Comparison of ENCODE assay signal across 12 mouse cellular contexts in genomic region chr19:12575107-12575506, GRCm38 (mm10). TPM values are rescaled to one million over a fixed set of nuclear protein-coding genes. Genes with fewer than 3 reads are reported as not detected.
DNase-seq lines count a peak whose midpoint lies in the region; ATAC-seq and TF ChIP-seq lines count a peak whose summit lies in the region.
"Had no signal": no experiment of that assay in that cellular context is flagged by ENCODE, and none has a peak within 500 bp of the region (broad histone marks: within the 10 kb centered on the region; RNA-seq: fewer than 3 reads in every experiment).

No protein-coding gene starts in this region.

- H3K79me2 ChIP-seq in myocyte (ENCODE audit: control insufficient read depth, insufficient read depth), result peaks cover 47% of the 10 kb centered on the region

- intact Hi-C loops in heart, postnatal 25 days (cut with DNase I), result no loop called here

- peaks cover 14% of the 10 kb centered on the region; the same call in 1 of the 2 replicates for H3K4me1 ChIP-seq in lung, embryonic 15.5 days
- peaks cover 20% of the 10 kb centered on the region for H3K4me1 ChIP-seq in hindbrain, embryonic 10.5 days (replicated peaks)

- no peak overlapping the region for H3K9ac ChIP-seq in lung, embryonic 15.5 days
- H3K9ac ChIP-seq: hindbrain, embryonic 15.5 days had no signal

- H3K27me3 ChIP-seq in lung, embryonic 15.5 days, result no peaks in the 10 kb centered on the region
- no peaks in the 10 kb centered on the region for H3K27me3 ChIP-seq in myocyte (ENCODE audit: control insufficient read depth, insufficient read depth, insufficient read length)
- H3K27me3 ChIP-seq in hindbrain, embryonic 10.5 days (ENCODE audit: insufficient read depth, poor library complexity, severe bottlenecking), result no peaks in the 10 kb centered on the region
- H3K27me3 ChIP-seq: hindbrain, embryonic 15.5 days; limb, embryonic 12.5 days had no signal

- no peak overlapping the region for H3K27ac ChIP-seq in lung, embryonic 15.5 days
- H3K27ac ChIP-seq in hindbrain, embryonic 10.5 days, result no peak overlapping the region
- H3K27ac ChIP-seq: hindbrain, embryonic 15.5 days; limb, embryonic 12.5 days had no signal

- peak overlapping the region; percentile 27; the same call in 1 of the 2 replicates for H3K4me2 ChIP-seq in lung, embryonic 15.5 days
- H3K4me2 ChIP-seq in myocyte (ENCODE audit: low read depth), result peak overlapping the region; percentile 85

- H3K4me3 ChIP-seq in lung, embryonic 15.5 days, result no peak overlapping the region
- peak overlapping the region; percentile 48 for H3K4me3 ChIP-seq in myocyte
- no peak overlapping the region for H3K4me3 ChIP-seq in hindbrain, embryonic 10.5 days

- 64% methylated on average over 7 of the region's 7 CpGs for WGBS in lung, embryonic 15.5 days
- WGBS in hindbrain, embryonic 10.5 days, result 93% methylated on average over 7 of the region's 7 CpGs

- ATAC-seq in lung, embryonic 15.5 days (ENCODE audit: borderline replicate concordance, extremely low read depth, low FRiP score, low TSS enrichment), result no peak
- ATAC-seq in granulocyte monocyte progenitor cell, adult 5-6 weeks (replicated peaks; ENCODE audit: poor library complexity, severe bottlenecking), result no peak
- ATAC-seq: activated CD4-positive, CD25-positive, alpha-beta regulatory T cell, adult 4 months had no signal

- no peaks in the 10 kb centered on the region for H3K9me3 ChIP-seq in lung, embryonic 15.5 days
- H3K9me3 ChIP-seq in hindbrain, embryonic 10.5 days, result no peaks in the 10 kb centered on the region
- H3K9me3 ChIP-seq: hindbrain, embryonic 15.5 days; limb, embryonic 12.5 days had no signal

- TF ChIP-seq POLR2A in myocyte (IDR thresholded peaks at IDR 0.05; ENCODE audit: insufficient read length, low read depth), result no peak

- H3ac ChIP-seq in myocyte (ENCODE audit: control insufficient read depth, insufficient read length), result no peak overlapping the region

- DNase-seq in lung, postnatal 10 days, result no peak
- peak; percentile 11 for DNase-seq in c-Kit-negative CD71-positive TER-119-positive erythroid progenitor cells, embryonic 14.5 days (ENCODE audit: low read depth, low spot score)
- DNase-seq in heart, postnatal 25 days (ENCODE audit: low spot score), result peak; percentile 21
- DNase-seq in embryo, embryonic 11 days, result no peak
- no peak for DNase-seq in hindbrain, embryonic 10.5 days (ENCODE audit: low spot score)

- H3K36me3 ChIP-seq in lung, embryonic 15.5 days, result peaks cover 14% of the 10 kb centered on the region; the same call in 1 of the 2 replicates
- peaks cover 23% of the 10 kb centered on the region for H3K36me3 ChIP-seq in myocyte (ENCODE audit: control insufficient read depth, insufficient read depth)
- H3K36me3 ChIP-seq in hindbrain, embryonic 10.5 days, result peaks cover 28% of the 10 kb centered on the region
- H3K36me3 ChIP-seq: hindbrain, embryonic 15.5 days had no signal

TF ChIP-seq in myocyte, 11 proteins besides CTCF, POLR2A, EP300 and RAD21:
- peak; percentile 8 for TF ChIP-seq TCF12 (IDR thresholded peaks at IDR 0.05; ENCODE audit: insufficient read depth, poor library complexity, severe bottlenecking)
- no peak for TF ChIP-seq SRF (IDR thresholded peaks at IDR 0.05; ENCODE audit: control insufficient read depth, insufficient read length, low read depth)
- TF ChIP-seq POLR2AphosphoS2 (IDR thresholded peaks at IDR 0.05; ENCODE audit: insufficient read length, low read depth), result no peak
- TF ChIP-seq USF1 (IDR thresholded peaks at IDR 0.05; ENCODE audit: low read depth), result no peak
TF ChIP-seq in myocyte: peak in this region for 1.

RNA-seq across cellular contexts. Expression of gene Gm4952, which starts 24.7 kb away (rescaled TPM):
- polyA plus RNA-seq in lung, embryonic 15.5 days (2015; fragmentation: Nextera tagmentation; extraction: Ambion mirVana), result 0.12 TPM in 1 of 2 replicates, not detected in the other
- total RNA-seq in heart, postnatal 25 days (2021), result not detected
- polyA plus RNA-seq in myocyte (2012; fragmentation: generic; extraction: Trizol), result not detected
- not detected in 2 replicates for total RNA-seq in granulocyte monocyte progenitor cell, adult 5-6 weeks (2014; fragmentation: Nextera tagmentation)
- total RNA-seq in granulocyte monocyte progenitor cell, adult 5-6 weeks (2017), result not detected in 2 replicates
- polyA plus RNA-seq in hindbrain, embryonic 10.5 days (2016; fragmentation: Nextera tagmentation; extraction: Ambion mirVana), result 0.18 TPM in 1 of 2 replicates, not detected in the other
- total RNA-seq: common myeloid progenitor, adult 5-6 weeks had no signal
- polyA plus RNA-seq: activated CD4-positive, CD25-positive, alpha-beta regulatory T cell, adult 4 months; limb, embryonic 12.5 days had no signal

RNA-seq across cellular contexts. Expression of gene Fam111a, which starts 29.6 kb away (rescaled TPM):
- 32.0 TPM in 2 replicates for polyA plus RNA-seq in lung, embryonic 15.5 days (2015; fragmentation: Nextera tagmentation; extraction: Ambion mirVana)
- total RNA-seq in heart, postnatal 25 days (2021), result 1 to 10 TPM; 5.6 to 6.1 TPM
- 5.4 TPM for polyA plus RNA-seq in myocyte (2012; fragmentation: generic; extraction: Trizol)
- 156 and 158 TPM in 2 replicates for total RNA-seq in granulocyte monocyte progenitor cell, adult 5-6 weeks (2014; fragmentation: Nextera tagmentation)
- 230 and 279 TPM in 2 replicates for total RNA-seq in granulocyte monocyte progenitor cell, adult 5-6 weeks (2017)
- polyA plus RNA-seq in hindbrain, embryonic 10.5 days (2016; fragmentation: Nextera tagmentation; extraction: Ambion mirVana), result 15.3 and 20.2 TPM in 2 replicates

RNA-seq across cellular contexts. Expression of gene Glyat, which starts 58.0 kb away (rescaled TPM):
- not detected in 2 replicates for polyA plus RNA-seq in lung, embryonic 15.5 days (2015; fragmentation: Nextera tagmentation; extraction: Ambion mirVana)
- total RNA-seq in heart, postnatal 25 days (2021), result not detected
- not detected for polyA plus RNA-seq in myocyte (2012; fragmentation: generic; extraction: Trizol)
- total RNA-seq in granulocyte monocyte progenitor cell, adult 5-6 weeks (2014; fragmentation: Nextera tagmentation), result not detected in 2 replicates
- not detected in 2 replicates for total RNA-seq in granulocyte monocyte progenitor cell, adult 5-6 weeks (2017)
- not detected in 2 replicates for polyA plus RNA-seq in hindbrain, embryonic 10.5 days (2016; fragmentation: Nextera tagmentation; extraction: Ambion mirVana)
- total RNA-seq: common myeloid progenitor, adult 5-6 weeks had no signal
- polyA plus RNA-seq: activated CD4-positive, CD25-positive, alpha-beta regulatory T cell, adult 4 months; hindbrain, embryonic 15.5 days; limb, embryonic 12.5 days had no signal

Comparison
In these comparisons a context has a peak if more than half of its experiments do, and no peak if none do; other contexts are left out.
1. DNase-seq: peak in c-Kit-negative CD71-positive TER-119-positive erythroid progenitor cells, embryonic 14.5 days (single experiment) and heart, postnatal 25 days (single experiment); none in lung, postnatal 10 days (single experiment), embryo, embryonic 11 days (single experiment) and hindbrain, embryonic 10.5 days (single experiment).